Mouse (Mus musculus): ENCODE results near the gene Jaml. TPM values are rescaled to one million over a fixed set of nuclear protein-coding genes. Genes with fewer than 3 reads are reported as not detected.

Jaml gene
- polyA plus RNA-seq, 1 experiment = 3.5 TPM

- 70% methylated on average over 12 of the region's 12 CpGs for WGBS
- Histone ChIP-seq H3K4me1 (replicated peaks; ENCODE audit: control insufficient read depth, insufficient read depth, low read length) (peaks cover 21% of the 10 kb centered on the region), H3K27me3 (ENCODE audit: control insufficient read depth, insufficient read depth, low read length) (no peaks in the 10 kb centered on the region), H3K36me3 (ENCODE audit: control insufficient read depth, insufficient read depth, low read length) (no peaks in the 10 kb centered on the region), H3K4me3 (ENCODE audit: control insufficient read depth, insufficient read depth, low read length) (no peak overlapping the region), H3K27ac (ENCODE audit: control insufficient read depth, insufficient read depth, low read length) (no peak overlapping the region)
- no peak for DNase-seq
- no peak for TF ChIP-seq POLR2A (IDR thresholded peaks at IDR 0.05; ENCODE audit: control insufficient read depth, extremely low read depth, insufficient read depth, low read length, poor library complexity)
- TF ChIP-seq CTCF (IDR thresholded peaks at IDR 0.05; ENCODE audit: borderline replicate concordance, control insufficient read depth, extremely low read depth, insufficient read depth, low read length, poor library complexity) = no peak
Measured at GRCm38 (mm10) chr9:45085741-45086690, 7.0 kb downstream of the Jaml start.

- H3K4me1 ChIP-seq (replicated peaks; ENCODE audit: control insufficient read depth, insufficient read depth, low read length) = peaks cover 27% of the 10 kb centered on the region
- H3K4me3 ChIP-seq (ENCODE audit: control insufficient read depth, insufficient read depth, low read length) = no peak overlapping the region
- no peak for DNase-seq
- TF ChIP-seq CTCF (IDR thresholded peaks at IDR 0.05; ENCODE audit: borderline replicate concordance, control insufficient read depth, extremely low read depth, insufficient read depth, low read length, poor library complexity) = no peak
- TF ChIP-seq POLR2A (IDR thresholded peaks at IDR 0.05; ENCODE audit: control insufficient read depth, extremely low read depth, insufficient read depth, low read length, poor library complexity) = no peak
- H3K36me3 ChIP-seq (ENCODE audit: control insufficient read depth, insufficient read depth, low read length) = no peaks in the 10 kb centered on the region
- H3K27ac ChIP-seq (ENCODE audit: control insufficient read depth, insufficient read depth, low read length) = no peak overlapping the region
- no peaks in the 10 kb centered on the region for H3K27me3 ChIP-seq (ENCODE audit: control insufficient read depth, insufficient read depth, low read length)
Measured at GRCm38 (mm10) chr9:45088040-45088439, 9.1 kb downstream of the Jaml start.

- no peak for TF ChIP-seq CTCF (IDR thresholded peaks at IDR 0.05; ENCODE audit: borderline replicate concordance, control insufficient read depth, extremely low read depth, insufficient read depth, low read length, poor library complexity)
- Histone ChIP-seq H3K27ac (ENCODE audit: control insufficient read depth, insufficient read depth, low read length) (no peak overlapping the region), H3K27me3 (ENCODE audit: control insufficient read depth, insufficient read depth, low read length) (no peaks in the 10 kb centered on the region), H3K36me3 (ENCODE audit: control insufficient read depth, insufficient read depth, low read length) (no peaks in the 10 kb centered on the region), H3K4me3 (ENCODE audit: control insufficient read depth, insufficient read depth, low read length) (no peak overlapping the region), H3K4me1 (replicated peaks; ENCODE audit: control insufficient read depth, insufficient read depth, low read length) (peaks cover 23% of the 10 kb centered on the region)
- 90% methylated on average over 3 of the region's 3 CpGs for WGBS
- DNase-seq = no peak
Measured at GRCm38 (mm10) chr9:45090811-45091210, 11.8 kb downstream of the Jaml start.

GRCm38 (mm10) chr9:45092641-45093040, 13.7 kb downstream of the Jaml start:
- Histone ChIP-seq H3K27ac (ENCODE audit: control insufficient read depth, insufficient read depth, low read length) (peak overlapping the region; percentile 1; the same call in 1 of the 2 replicates), H3K4me3 (ENCODE audit: control insufficient read depth, insufficient read depth, low read length) (no peak overlapping the region), H3K36me3 (ENCODE audit: control insufficient read depth, insufficient read depth, low read length) (no peaks in the 10 kb centered on the region), H3K4me1 (replicated peaks; ENCODE audit: control insufficient read depth, insufficient read depth, low read length) (peaks cover 17% of the 10 kb centered on the region), H3K27me3 (ENCODE audit: control insufficient read depth, insufficient read depth, low read length) (no peaks in the 10 kb centered on the region)
- whole genome bisulfite sequencing = 57% methylated on average over 4 of the region's 4 CpGs
- no peak for DNase-seq
- TF ChIP-seq POLR2A (IDR thresholded peaks at IDR 0.05; ENCODE audit: control insufficient read depth, extremely low read depth, insufficient read depth, low read length, poor library complexity) (no peak), CTCF (IDR thresholded peaks at IDR 0.05; ENCODE audit: borderline replicate concordance, control insufficient read depth, extremely low read depth, insufficient read depth, low read length, poor library complexity) (no peak)

- no peak overlapping the region for H3K27ac ChIP-seq (ENCODE audit: control insufficient read depth, insufficient read depth, low read length)
- H3K4me1 ChIP-seq (replicated peaks; ENCODE audit: control insufficient read depth, insufficient read depth, low read length) = peaks cover 37% of the 10 kb centered on the region
- no peak overlapping the region for H3K4me3 ChIP-seq (ENCODE audit: control insufficient read depth, insufficient read depth, low read length)
- H3K27me3 ChIP-seq (ENCODE audit: control insufficient read depth, insufficient read depth, low read length) = no peaks in the 10 kb centered on the region
- no peak for DNase-seq
- H3K36me3 ChIP-seq (ENCODE audit: control insufficient read depth, insufficient read depth, low read length) = no peaks in the 10 kb centered on the region
- WGBS = 64% methylated on average over 6 of the region's 6 CpGs
- TF ChIP-seq POLR2A (IDR thresholded peaks at IDR 0.05; ENCODE audit: control insufficient read depth, extremely low read depth, insufficient read depth, low read length, poor library complexity) (no peak), CTCF (IDR thresholded peaks at IDR 0.05; ENCODE audit: borderline replicate concordance, control insufficient read depth, extremely low read depth, insufficient read depth, low read length, poor library complexity) (no peak)
Measured at GRCm38 (mm10) chr9:45095149-45095937, 16.4 kb downstream of the Jaml start.

- no peaks in the 10 kb centered on the region for H3K36me3 ChIP-seq (ENCODE audit: control insufficient read depth, insufficient read depth, low read length)
- no peak overlapping the region for H3K4me3 ChIP-seq (ENCODE audit: control insufficient read depth, insufficient read depth, low read length)
- no peak for TF ChIP-seq POLR2A (IDR thresholded peaks at IDR 0.05; ENCODE audit: control insufficient read depth, extremely low read depth, insufficient read depth, low read length, poor library complexity)
- no peak for TF ChIP-seq CTCF (IDR thresholded peaks at IDR 0.05; ENCODE audit: borderline replicate concordance, control insufficient read depth, extremely low read depth, insufficient read depth, low read length, poor library complexity)
- 90% methylated on average over 5 of the region's 5 CpGs for WGBS
- DNase-seq = no peak
- H3K4me1 ChIP-seq (replicated peaks; ENCODE audit: control insufficient read depth, insufficient read depth, low read length) = peaks cover 31% of the 10 kb centered on the region
- H3K27me3 ChIP-seq (ENCODE audit: control insufficient read depth, insufficient read depth, low read length) = no peaks in the 10 kb centered on the region
- H3K27ac ChIP-seq (ENCODE audit: control insufficient read depth, insufficient read depth, low read length) = no peak overlapping the region
Measured at GRCm38 (mm10) chr9:45097877-45098276, 18.9 kb downstream of the Jaml start.
